ENCODE assay signal across 9 mouse cellular contexts in genomic region chr19:31746635-31747034, GRCm38 (mm10). TPM values are rescaled to one million over a fixed set of nuclear protein-coding genes. Genes with fewer than 3 reads are reported as not detected.
DNase-seq lines count a peak whose midpoint lies in the region; ATAC-seq and TF ChIP-seq lines count a peak whose summit lies in the region.
"Had no signal": no experiment of that assay in that cellular context is flagged by ENCODE, and none has a peak within 500 bp of the region (broad histone marks: within the 10 kb centered on the region; RNA-seq: fewer than 3 reads in every experiment).

No protein-coding gene starts in this region.

- H3K27ac ChIP-seq in limb, embryonic 14.5 days (replicated peaks; ENCODE audit: low read depth, low read length), result no peak overlapping the region
- H3K27ac ChIP-seq: liver, embryonic 13.5 days had no signal

- H3K4me2 ChIP-seq in limb, embryonic 14.5 days (replicated peaks; ENCODE audit: low read depth, low read length, severe bottlenecking), result no peak overlapping the region
- H3K4me2 ChIP-seq: liver, embryonic 13.5 days had no signal

- no peaks in the 10 kb centered on the region for H3K27me3 ChIP-seq in E14TG2a.4 (ENCODE audit: insufficient read depth, low read length)
- 0 out of 2 replicates have a peak, but pooled peaks cover 4% of the 10 kb centered on the region for H3K27me3 ChIP-seq in limb, embryonic 14.5 days (ENCODE audit: control insufficient read depth, insufficient read depth, low read length)
- H3K27me3 ChIP-seq: liver, embryonic 13.5 days had no signal

- no peak for TF ChIP-seq POLR2A in limb, embryonic 14.5 days (IDR thresholded peaks at IDR 0.05; ENCODE audit: borderline replicate concordance, extremely low read depth, insufficient read depth, insufficient read length)

- H3K9me3 ChIP-seq in E14TG2a.4 (ENCODE audit: low read length), result no peaks in the 10 kb centered on the region
- H3K9me3 ChIP-seq in limb, embryonic 14.5 days (ENCODE audit: control insufficient read depth, low read length), result no peaks in the 10 kb centered on the region
- H3K9me3 ChIP-seq: liver, embryonic 13.5 days had no signal

- no peak overlapping the region for H3K4me3 ChIP-seq in E14TG2a.4 (replicated peaks; ENCODE audit: low read length)
- H3K4me3 ChIP-seq in limb, embryonic 14.5 days (replicated peaks; ENCODE audit: low read length), result no peak overlapping the region
- H3K4me3 ChIP-seq: liver, embryonic 13.5 days had no signal

- no peaks in the 10 kb centered on the region for H3K36me3 ChIP-seq in E14TG2a.4 (ENCODE audit: insufficient read depth, low read length)
- H3K36me3 ChIP-seq in limb, embryonic 14.5 days (ENCODE audit: control insufficient read depth, insufficient read depth, low read length), result no peaks in the 10 kb centered on the region
- H3K36me3 ChIP-seq: liver, embryonic 13.5 days had no signal

- WGBS in limb, embryonic 14.5 days, result 18% methylated on average over 2 of the region's 2 CpGs

- H3K4me1 ChIP-seq in E14TG2a.4 (replicated peaks; ENCODE audit: low read depth, low read length), result no peaks in the 10 kb centered on the region
- H3K4me1 ChIP-seq in limb, embryonic 14.5 days (ENCODE audit: control insufficient read depth, insufficient read depth, low read length), result no peaks in the 10 kb centered on the region
- H3K4me1 ChIP-seq: liver, embryonic 13.5 days had no signal

- ATAC-seq in cerebellum, adult (ENCODE audit: insufficient number of reproducible peaks, low FRiP score, low TSS enrichment), result no peak
- no peak for ATAC-seq in limb, embryonic 14.5 days (ENCODE audit: low FRiP score, low read depth)
- no peak for ATAC-seq in activated CD4-positive, CD25-positive, alpha-beta regulatory T cell, adult 4 months

- peak; percentile 20 to 25 for DNase-seq in cerebellum, adult 18-20 months
- DNase-seq in layer of hippocampus, postnatal 10 days (ENCODE audit: low spot score in 2 of 2), result peak; percentile 57 to 64
- no peak for DNase-seq in layer of hippocampus, adult 9-10 months (ENCODE audit: low spot score)
- DNase-seq in embryo, embryonic 10 days (ENCODE audit: low spot score), result peak; percentile 45
- peak; percentile 71 for DNase-seq in limb, embryonic 14.5 days (ENCODE audit: low spot score)
- DNase-seq: liver, embryonic 13.5 days had no signal

- TF ChIP-seq CTCF in E14TG2a.4 (conservative IDR thresholded peaks at IDR 0.05; ENCODE audit: low read length), result peak; percentile 59

- no peak overlapping the region for H3K9ac ChIP-seq in limb, embryonic 14.5 days (ENCODE audit: low read depth, low read length, severe bottlenecking)
- H3K9ac ChIP-seq: liver, embryonic 13.5 days had no signal

RNA-seq across cellular contexts. Expression of gene Prkg1, which starts 18.2 kb away (rescaled TPM):
- total RNA-seq in layer of hippocampus, postnatal 10 days (2021), result 10 to 100 TPM; 21.7 to 23.2 TPM
- polyA plus RNA-seq in limb, embryonic 14.5 days (2012; rRNA removed), result 7.1 and 7.4 TPM in 2 replicates
- polyA plus RNA-seq in limb, embryonic 14.5 days (2014; fragmentation: Nextera tagmentation; extraction: Ambion mirVana), result 7.6 and 9.6 TPM in 2 replicates
- under 1 TPM in 1 of 2 experiments, not detected in 1; 0.20 TPM for polyA plus RNA-seq in activated CD4-positive, CD25-positive, alpha-beta regulatory T cell, adult 4 months (2017; shearing (Covaris generic))

Comparison
In these comparisons a context has a peak if more than half of its experiments do, and no peak if none do; other contexts are left out.
1. RNA of gene Prkg1, which starts 18.2 kb away (polyA plus RNA-seq): 7.1 to 9.6 TPM in limb, embryonic 14.5 days; 0.20 TPM in activated CD4-positive, CD25-positive, alpha-beta regulatory T cell, adult 4 months; every median in the first group is over 4 times any median in the second.